18 mouse cellular contexts compared by ENCODE assay signal in genomic region chr5:53114616-53115267, GRCm38 (mm10).
DNase-seq lines count a peak whose midpoint lies in the region; ATAC-seq and TF ChIP-seq lines count a peak whose summit lies in the region.
"Had no signal": no experiment of that assay in that cellular context is flagged by ENCODE, and none has a peak within 500 bp of the region (broad histone marks: within the 10 kb centered on the region; RNA-seq: fewer than 3 reads in every experiment).

No protein-coding gene starts in this region.

- ATAC-seq in forebrain, embryonic 15.5 days (replicated peaks): no peak
- no peak for ATAC-seq in forebrain, embryonic 11.5 days (replicated peaks; ENCODE audit: low FRiP score)
- peak; percentile 82 for ATAC-seq in hindbrain, embryonic 12.5 days (ENCODE audit: low FRiP score)
- no peak for ATAC-seq in hindbrain, embryonic 16.5 days
- ATAC-seq in midbrain, embryonic 15.5 days (replicated peaks): peak; percentile 51
- ATAC-seq in midbrain, postnatal 0 days (ENCODE audit: low FRiP score): no peak
- peak; percentile 63 for ATAC-seq in midbrain, embryonic 16.5 days
- ATAC-seq: inflammation-experienced regulatory T-cells, adult 6 months; intestine, postnatal 0 days had no signal

- H3K4me1 ChIP-seq in forebrain, embryonic 15.5 days: peaks cover 9% of the 10 kb centered on the region
- H3K4me1 ChIP-seq in forebrain, embryonic 11.5 days (replicated peaks; ENCODE audit: control insufficient read depth, insufficient read depth, low read length): no peaks in the 10 kb centered on the region
- peaks cover 7% of the 10 kb centered on the region; the same call in 1 of the 2 replicates for H3K4me1 ChIP-seq in hindbrain, embryonic 12.5 days
- peaks cover 7% of the 10 kb centered on the region for H3K4me1 ChIP-seq in hindbrain, embryonic 16.5 days (ENCODE audit: control insufficient read depth, insufficient read depth, low read depth, low read length)
- H3K4me1 ChIP-seq in midbrain, embryonic 15.5 days: peaks cover 4% of the 10 kb centered on the region; the same call in 1 of the 2 replicates
- H3K4me1 ChIP-seq in midbrain, postnatal 0 days (ENCODE audit: insufficient read depth, low read length): peaks cover 3% of the 10 kb centered on the region; the same call in 1 of the 2 replicates
- H3K4me1 ChIP-seq in midbrain, embryonic 16.5 days (ENCODE audit: control insufficient read depth, insufficient read depth, low read length): peaks cover 10% of the 10 kb centered on the region; the same call in 1 of the 2 replicates
- H3K4me1 ChIP-seq: embryonic facial prominence, embryonic 10.5 days had no signal

- no peak overlapping the region for H3K9ac ChIP-seq in forebrain, embryonic 15.5 days (replicated peaks)
- H3K9ac ChIP-seq in forebrain, embryonic 11.5 days (ENCODE audit: low read length): no peak overlapping the region
- no peak overlapping the region for H3K9ac ChIP-seq in hindbrain, embryonic 12.5 days
- no peak overlapping the region for H3K9ac ChIP-seq in hindbrain, embryonic 16.5 days (ENCODE audit: low read depth, low read length)
- H3K9ac ChIP-seq in midbrain, embryonic 15.5 days: no peak overlapping the region
- no peak overlapping the region for H3K9ac ChIP-seq in midbrain, postnatal 0 days (replicated peaks; ENCODE audit: low read length, poor library complexity, severe bottlenecking)
- H3K9ac ChIP-seq in midbrain, embryonic 16.5 days (ENCODE audit: low read depth, low read length): no peak overlapping the region
- H3K9ac ChIP-seq: heart, embryonic 12.5 days; hindbrain, embryonic 14.5 days had no signal

- 0 out of 2 replicates have a peak, but pooled peaks cover 14% of the 10 kb centered on the region for H3K36me3 ChIP-seq in forebrain, embryonic 15.5 days
- H3K36me3 ChIP-seq in forebrain, embryonic 11.5 days (ENCODE audit: control insufficient read depth, insufficient read depth, low read length): no peaks in the 10 kb centered on the region
- peaks cover 4% of the 10 kb centered on the region; the same call in 1 of the 2 replicates for H3K36me3 ChIP-seq in hindbrain, embryonic 12.5 days
- peaks cover 3% of the 10 kb centered on the region; the same call in 1 of the 2 replicates for H3K36me3 ChIP-seq in hindbrain, embryonic 16.5 days (ENCODE audit: control insufficient read depth, insufficient read depth, low read length)
- no peaks in the 10 kb centered on the region for H3K36me3 ChIP-seq in midbrain, embryonic 15.5 days (replicated peaks)
- H3K36me3 ChIP-seq in midbrain, postnatal 0 days (ENCODE audit: insufficient read depth, low read length): no peaks in the 10 kb centered on the region; the same call in 1 of the 2 replicates
- H3K36me3 ChIP-seq in midbrain, embryonic 16.5 days (ENCODE audit: control insufficient read depth, insufficient read depth, low read length): peaks cover 2% of the 10 kb centered on the region; the same call in 1 of the 2 replicates
- H3K36me3 ChIP-seq: embryonic facial prominence, embryonic 10.5 days; heart, embryonic 12.5 days had no signal

- TF ChIP-seq CTCF in midbrain, postnatal 0 days (IDR thresholded peaks at IDR 0.05): no peak

- 0 out of 2 replicates have a peak overlapping the region, but pooled peaks have one; percentile 35 for H3K27ac ChIP-seq in forebrain, embryonic 15.5 days (replicated peaks)
- no peak overlapping the region for H3K27ac ChIP-seq in forebrain, embryonic 11.5 days (ENCODE audit: low read depth, low read length)
- peak overlapping the region; percentile 40 for H3K27ac ChIP-seq in hindbrain, embryonic 12.5 days
- H3K27ac ChIP-seq in hindbrain, embryonic 16.5 days (ENCODE audit: low read depth, low read length): no peak overlapping the region
- no peak overlapping the region for H3K27ac ChIP-seq in midbrain, embryonic 15.5 days
- no peak overlapping the region for H3K27ac ChIP-seq in midbrain, postnatal 0 days (ENCODE audit: low read depth, low read length)
- no peak overlapping the region for H3K27ac ChIP-seq in midbrain, embryonic 16.5 days (ENCODE audit: low read length)
- H3K27ac ChIP-seq: embryonic facial prominence, embryonic 10.5 days; gastrocnemius, adult 2 months; hindbrain, embryonic 14.5 days had no signal

- H3K4me2 ChIP-seq in forebrain, embryonic 15.5 days (replicated peaks): no peak overlapping the region
- no peak overlapping the region for H3K4me2 ChIP-seq in forebrain, embryonic 11.5 days (ENCODE audit: low read depth, low read length, severe bottlenecking)
- no peak overlapping the region for H3K4me2 ChIP-seq in hindbrain, embryonic 12.5 days (replicated peaks)
- H3K4me2 ChIP-seq in hindbrain, embryonic 16.5 days (ENCODE audit: low read length): no peak overlapping the region
- H3K4me2 ChIP-seq in midbrain, embryonic 15.5 days: no peak overlapping the region
- H3K4me2 ChIP-seq in midbrain, postnatal 0 days (ENCODE audit: low read depth, low read length, poor library complexity, severe bottlenecking): no peak overlapping the region
- no peak overlapping the region for H3K4me2 ChIP-seq in midbrain, embryonic 16.5 days (ENCODE audit: low read length)
- H3K4me2 ChIP-seq: heart, embryonic 12.5 days; hindbrain, embryonic 14.5 days had no signal

- no peak for DNase-seq in forebrain, embryonic 11.5 days (ENCODE audit: low spot score)
- DNase-seq in midbrain, postnatal 0 days (ENCODE audit: low spot score): no peak
- no peak for DNase-seq in adrenal gland, postnatal 10 days
- DNase-seq: adrenal gland, postnatal 14 days; cerebellum, adult 18-20 months; cerebellum, postnatal 10 days; gastrocnemius, adult 2 months; gastrocnemius, postnatal 25 days had no signal

- no peak overlapping the region for H3K4me3 ChIP-seq in forebrain, embryonic 15.5 days
- H3K4me3 ChIP-seq in forebrain, embryonic 11.5 days (ENCODE audit: low read depth, low read length): no peak overlapping the region
- no peak overlapping the region for H3K4me3 ChIP-seq in hindbrain, embryonic 12.5 days
- no peak overlapping the region for H3K4me3 ChIP-seq in hindbrain, embryonic 16.5 days (ENCODE audit: low read length)
- no peak overlapping the region for H3K4me3 ChIP-seq in midbrain, embryonic 15.5 days
- no peak overlapping the region for H3K4me3 ChIP-seq in midbrain, postnatal 0 days (ENCODE audit: low read depth, low read length)
- H3K4me3 ChIP-seq in midbrain, embryonic 16.5 days (ENCODE audit: low read depth, low read length): no peak overlapping the region
- H3K4me3 ChIP-seq: embryonic facial prominence, embryonic 10.5 days; gastrocnemius, adult 2 months; heart, embryonic 12.5 days had no signal

- no peaks in the 10 kb centered on the region for H3K27me3 ChIP-seq in forebrain, embryonic 15.5 days
- no peaks in the 10 kb centered on the region for H3K27me3 ChIP-seq in forebrain, embryonic 11.5 days (ENCODE audit: control insufficient read depth, insufficient read depth, low read length)
- no peaks in the 10 kb centered on the region for H3K27me3 ChIP-seq in hindbrain, embryonic 12.5 days
- no peaks in the 10 kb centered on the region for H3K27me3 ChIP-seq in hindbrain, embryonic 16.5 days (replicated peaks; ENCODE audit: control insufficient read depth, insufficient read depth, low read length)
- H3K27me3 ChIP-seq in midbrain, embryonic 15.5 days (replicated peaks): no peaks in the 10 kb centered on the region
- no peaks in the 10 kb centered on the region for H3K27me3 ChIP-seq in midbrain, postnatal 0 days (ENCODE audit: insufficient read depth, low read length)
- no peaks in the 10 kb centered on the region for H3K27me3 ChIP-seq in midbrain, embryonic 16.5 days (ENCODE audit: control insufficient read depth, insufficient read depth, low read depth, low read length)
- H3K27me3 ChIP-seq: heart, embryonic 12.5 days had no signal

- peaks cover 3% of the 10 kb centered on the region; the same call in 1 of the 2 replicates for H3K9me3 ChIP-seq in forebrain, embryonic 15.5 days
- H3K9me3 ChIP-seq in forebrain, embryonic 11.5 days (ENCODE audit: control insufficient read depth, low read length): peaks cover 6% of the 10 kb centered on the region; the same call in 1 of the 2 replicates
- no peaks in the 10 kb centered on the region for H3K9me3 ChIP-seq in hindbrain, embryonic 12.5 days (replicated peaks)
- no peaks in the 10 kb centered on the region for H3K9me3 ChIP-seq in hindbrain, embryonic 16.5 days (ENCODE audit: control insufficient read depth, low read length)
- H3K9me3 ChIP-seq in midbrain, embryonic 15.5 days: no peaks in the 10 kb centered on the region
- no peaks in the 10 kb centered on the region for H3K9me3 ChIP-seq in midbrain, postnatal 0 days (ENCODE audit: low read length)
- no peaks in the 10 kb centered on the region for H3K9me3 ChIP-seq in midbrain, embryonic 16.5 days (replicated peaks; ENCODE audit: control insufficient read depth, low read length, poor library complexity, severe bottlenecking)
- H3K9me3 ChIP-seq: embryonic facial prominence, embryonic 10.5 days had no signal

- 64% methylated on average over 12 of the region's 12 CpGs for WGBS in forebrain, embryonic 15.5 days
- 83% methylated on average over 12 of the region's 12 CpGs for WGBS in forebrain, embryonic 11.5 days
- 61% methylated on average over 12 of the region's 12 CpGs for WGBS in hindbrain, embryonic 12.5 days
- WGBS in hindbrain, embryonic 16.5 days: 52% methylated on average over 12 of the region's 12 CpGs
- WGBS in midbrain, embryonic 15.5 days: 63% methylated on average over 12 of the region's 12 CpGs
- 67% methylated on average over 12 of the region's 12 CpGs for WGBS in midbrain, postnatal 0 days
- 60% methylated on average over 12 of the region's 12 CpGs for WGBS in midbrain, embryonic 16.5 days

Comparison
In these comparisons a context has a peak if more than half of its experiments do, and no peak if none do; other contexts are left out.
1. ATAC-seq: peak in hindbrain, embryonic 12.5 days (single experiment), midbrain, embryonic 15.5 days (single experiment) and midbrain, embryonic 16.5 days (single experiment); none in forebrain, embryonic 15.5 days (single experiment), forebrain, embryonic 11.5 days (single experiment), hindbrain, embryonic 16.5 days (single experiment) and midbrain, postnatal 0 days (single experiment).
2. H3K27ac ChIP-seq: peak in forebrain, embryonic 15.5 days (single experiment) and hindbrain, embryonic 12.5 days (single experiment); none in forebrain, embryonic 11.5 days (single experiment), hindbrain, embryonic 16.5 days (single experiment), midbrain, embryonic 15.5 days (single experiment), midbrain, postnatal 0 days (single experiment) and midbrain, embryonic 16.5 days (single experiment).